Mouse (Mus musculus) cortical plate, adult 2 months (tissue): ENCODE results near the gene Tex44.

Experiments
- CTCF ChIP-seq: fragments of 200-500 bp; IDR thresholded peaks from 2 replicates; pipeline ENCODE4 v1.5.1; 2011; ENCODE audit warnings: mild to moderate bottlenecking, control low read depth, low read length; ENCODE audit not compliant: insufficient read depth; ENCODE audit errors: extremely low read depth
- POLR2A ChIP-seq: fragments of 200-500 bp; IDR thresholded peaks from 2 replicates; pipeline ENCODE4 v1.6.1; 2011; ENCODE audit warnings: mild to moderate bottlenecking, low read length, control low read depth; ENCODE audit not compliant: insufficient read depth; ENCODE audit errors: extremely low read depth

GRCm38 (mm10) chr1:86473109-86473760 is 47.1 kb downstream of the Tex44 start:
- TF ChIP-seq POLR2A (no peak), CTCF (no peak)
